Comparison of ENCODE assay signal across 9 mouse cellular contexts in genomic region chr12:39496203-39496602, GRCm38 (mm10).
DNase-seq lines count a peak whose midpoint lies in the region; ATAC-seq lines count a peak whose summit lies in the region.
"Had no signal": no experiment of that assay in that cellular context is flagged by ENCODE, and none has a peak within 500 bp of the region (broad histone marks: within the 10 kb centered on the region; RNA-seq: fewer than 3 reads in every experiment).

No protein-coding gene starts in this region.

- H3K9me3 ChIP-seq in forebrain, embryonic 13.5 days (replicated peaks): no peaks in the 10 kb centered on the region
- no peaks in the 10 kb centered on the region for H3K9me3 ChIP-seq in forebrain, embryonic 16.5 days (ENCODE audit: control insufficient read depth, low read length)
- H3K9me3 ChIP-seq in limb, embryonic 11.5 days (ENCODE audit: control insufficient read depth, low read length): no peaks in the 10 kb centered on the region
- H3K9me3 ChIP-seq in limb, embryonic 10.5 days (replicated peaks): no peaks in the 10 kb centered on the region
- H3K9me3 ChIP-seq in forebrain, embryonic 15.5 days: no peaks in the 10 kb centered on the region
- H3K9me3 ChIP-seq: midbrain, embryonic 12.5 days had no signal

- no peak overlapping the region for H3K9ac ChIP-seq in forebrain, embryonic 13.5 days
- H3K9ac ChIP-seq in forebrain, embryonic 16.5 days (replicated peaks; ENCODE audit: low read depth, low read length): no peak overlapping the region
- H3K9ac ChIP-seq in limb, embryonic 11.5 days (ENCODE audit: low read length): no peak overlapping the region
- H3K9ac ChIP-seq in forebrain, embryonic 15.5 days (replicated peaks): no peak overlapping the region
- H3K9ac ChIP-seq: midbrain, embryonic 12.5 days had no signal

- H3K27ac ChIP-seq in forebrain, embryonic 13.5 days: no peak overlapping the region
- no peak overlapping the region for H3K27ac ChIP-seq in forebrain, embryonic 16.5 days (ENCODE audit: low read length)
- H3K27ac ChIP-seq in limb, embryonic 11.5 days (replicated peaks; ENCODE audit: low read depth, low read length): no peak overlapping the region
- H3K27ac ChIP-seq in limb, embryonic 10.5 days: no peak overlapping the region
- H3K27ac ChIP-seq in forebrain, embryonic 15.5 days (replicated peaks): no peak overlapping the region
- H3K27ac ChIP-seq: midbrain, embryonic 12.5 days had no signal

- 43% methylated on average over 2 of the region's 2 CpGs for WGBS in forebrain, embryonic 13.5 days
- WGBS in forebrain, embryonic 16.5 days: 42% methylated on average over 2 of the region's 2 CpGs
- WGBS in limb, embryonic 11.5 days: 46% methylated on average over 2 of the region's 2 CpGs
- WGBS in limb, embryonic 10.5 days: 44% methylated on average over 2 of the region's 2 CpGs
- WGBS in forebrain, embryonic 15.5 days: 40% methylated on average over 2 of the region's 2 CpGs

- DNase-seq in limb, embryonic 11.5 days (ENCODE audit: low spot score): peak; percentile 45
- DNase-seq in limb, embryonic 10.5 days (ENCODE audit: low spot score): no peak
- peak; percentile 13 for DNase-seq in MEL-GATA-1-ER (ENCODE audit: extremely low read depth, low read depth)
- peak; percentile 44 for DNase-seq in layer of hippocampus, adult 9-10 months (ENCODE audit: low spot score)
- no peak for DNase-seq in frontal cortex, postnatal 25 days (ENCODE audit: low spot score in 2 of 2)

- no peaks in the 10 kb centered on the region for H3K36me3 ChIP-seq in forebrain, embryonic 13.5 days (ENCODE audit: poor library complexity, severe bottlenecking)
- no peaks in the 10 kb centered on the region for H3K36me3 ChIP-seq in forebrain, embryonic 16.5 days (ENCODE audit: control insufficient read depth, insufficient read depth)
- H3K36me3 ChIP-seq in limb, embryonic 11.5 days (ENCODE audit: control insufficient read depth, insufficient read depth, low read length): no peaks in the 10 kb centered on the region
- no peaks in the 10 kb centered on the region for H3K36me3 ChIP-seq in limb, embryonic 10.5 days
- H3K36me3 ChIP-seq in forebrain, embryonic 15.5 days: no peaks in the 10 kb centered on the region
- H3K36me3 ChIP-seq: midbrain, embryonic 12.5 days had no signal

- ATAC-seq in forebrain, embryonic 13.5 days: peak; percentile 8; the same call in 1 of the 2 replicates
- no peak for ATAC-seq in forebrain, embryonic 16.5 days
- no peak for ATAC-seq in limb, embryonic 11.5 days (ENCODE audit: insufficient number of reproducible peaks, low FRiP score, low TSS enrichment, low read depth)
- ATAC-seq in forebrain, embryonic 15.5 days (replicated peaks): no peak

- no peaks in the 10 kb centered on the region for H3K4me1 ChIP-seq in forebrain, embryonic 13.5 days
- peaks cover 5% of the 10 kb centered on the region for H3K4me1 ChIP-seq in forebrain, embryonic 16.5 days (replicated peaks; ENCODE audit: control insufficient read depth, insufficient read depth, low read length)
- no peaks in the 10 kb centered on the region for H3K4me1 ChIP-seq in limb, embryonic 11.5 days (ENCODE audit: control insufficient read depth, insufficient read depth, low read length)
- H3K4me1 ChIP-seq in limb, embryonic 10.5 days: no peaks in the 10 kb centered on the region
- no peaks in the 10 kb centered on the region for H3K4me1 ChIP-seq in forebrain, embryonic 15.5 days
- H3K4me1 ChIP-seq: midbrain, embryonic 12.5 days had no signal

- no peak overlapping the region for H3K4me3 ChIP-seq in forebrain, embryonic 13.5 days
- H3K4me3 ChIP-seq in forebrain, embryonic 16.5 days (replicated peaks; ENCODE audit: low read length): no peak overlapping the region
- no peak overlapping the region for H3K4me3 ChIP-seq in limb, embryonic 11.5 days (ENCODE audit: low read depth, low read length)
- no peak overlapping the region for H3K4me3 ChIP-seq in limb, embryonic 10.5 days
- H3K4me3 ChIP-seq in forebrain, embryonic 15.5 days: no peak overlapping the region
- H3K4me3 ChIP-seq: midbrain, embryonic 12.5 days had no signal

- no peaks in the 10 kb centered on the region for H3K27me3 ChIP-seq in forebrain, embryonic 13.5 days
- H3K27me3 ChIP-seq in forebrain, embryonic 16.5 days (replicated peaks; ENCODE audit: control insufficient read depth, insufficient read depth, low read length): no peaks in the 10 kb centered on the region
- H3K27me3 ChIP-seq in limb, embryonic 11.5 days (ENCODE audit: control insufficient read depth, insufficient read depth, low read length): no peaks in the 10 kb centered on the region
- H3K27me3 ChIP-seq in limb, embryonic 10.5 days (ENCODE audit: low read depth, poor library complexity, severe bottlenecking): no peaks in the 10 kb centered on the region
- H3K27me3 ChIP-seq in forebrain, embryonic 15.5 days: no peaks in the 10 kb centered on the region
- H3K27me3 ChIP-seq: midbrain, embryonic 12.5 days had no signal

- H3K4me2 ChIP-seq in forebrain, embryonic 13.5 days: no peak overlapping the region
- no peak overlapping the region for H3K4me2 ChIP-seq in forebrain, embryonic 16.5 days (ENCODE audit: low read length)
- no peak overlapping the region for H3K4me2 ChIP-seq in limb, embryonic 11.5 days (ENCODE audit: low read depth, severe bottlenecking)
- no peak overlapping the region for H3K4me2 ChIP-seq in forebrain, embryonic 15.5 days (replicated peaks)
- H3K4me2 ChIP-seq: midbrain, embryonic 12.5 days had no signal

Comparison
In these comparisons a context has a peak if more than half of its experiments do, and no peak if none do; other contexts are left out.
1. DNase-seq: peak in limb, embryonic 11.5 days (single experiment), MEL-GATA-1-ER (single experiment) and layer of hippocampus, adult 9-10 months (single experiment); none in limb, embryonic 10.5 days (single experiment) and frontal cortex, postnatal 25 days (0 of 2).